Comparison of ENCODE assay signal across 9 mouse cellular contexts in genomic region chr6:39420867-39421266, GRCm38 (mm10). TPM values are rescaled to one million over a fixed set of nuclear protein-coding genes. Genes with fewer than 3 reads are reported as not detected.
A peak's percentile ranks its signal among the peaks of the same experiment; 100 is the strongest.
DNase-seq lines count a peak whose midpoint lies in the region; ATAC-seq lines count a peak whose summit lies in the region.
"Had no signal": no experiment of that assay in that cellular context is flagged by ENCODE, and none has a peak within 500 bp of the region (broad histone marks: within the 10 kb centered on the region; RNA-seq: fewer than 3 reads in every experiment).

No protein-coding gene starts in this region.

- H3K4me1 ChIP-seq in forebrain, embryonic 10.5 days, result peaks cover 23% of the 10 kb centered on the region
- H3K4me1 ChIP-seq in forebrain, embryonic 11.5 days (replicated peaks; ENCODE audit: control insufficient read depth, insufficient read depth, low read length), result peaks cover 5% of the 10 kb centered on the region; the same call in 1 of the 2 replicates
- peaks cover 5% of the 10 kb centered on the region; the same call in 1 of the 2 replicates for H3K4me1 ChIP-seq in neural tube, embryonic 11.5 days (ENCODE audit: control insufficient read depth, insufficient read depth, low read length)
- H3K4me1 ChIP-seq in liver, embryonic 12.5 days, result peaks cover 81% of the 10 kb centered on the region
- peaks cover 22% of the 10 kb centered on the region for H3K4me1 ChIP-seq in neural tube, embryonic 15.5 days

- WGBS in forebrain, embryonic 10.5 days, result 50% methylated on average over 4 of the region's 4 CpGs
- 41% methylated on average over 4 of the region's 4 CpGs for WGBS in forebrain, embryonic 11.5 days
- WGBS in neural tube, embryonic 11.5 days, result 43% methylated on average over 4 of the region's 4 CpGs
- 51% methylated on average over 4 of the region's 4 CpGs for WGBS in liver, embryonic 12.5 days (ENCODE audit: insufficient replicate concordance)
- WGBS in neural tube, embryonic 15.5 days, result 47% methylated on average over 4 of the region's 4 CpGs

- H3K27ac ChIP-seq in forebrain, embryonic 10.5 days, result 0 out of 2 replicates have a peak overlapping the region, but pooled peaks have one; percentile 92
- no peak overlapping the region for H3K27ac ChIP-seq in forebrain, embryonic 11.5 days (ENCODE audit: low read depth, low read length)
- H3K27ac ChIP-seq in neural tube, embryonic 11.5 days (ENCODE audit: low read depth, low read length), result peak overlapping the region; percentile 92; the same call in 1 of the 2 replicates
- H3K27ac ChIP-seq in liver, embryonic 12.5 days, result peak overlapping the region; percentile 96
- peak overlapping the region; percentile 94 for H3K27ac ChIP-seq in neural tube, embryonic 15.5 days (replicated peaks)

- ATAC-seq in forebrain, embryonic 11.5 days (replicated peaks; ENCODE audit: low FRiP score), result no peak
- ATAC-seq in neural tube, embryonic 11.5 days (ENCODE audit: insufficient read depth, low FRiP score, low TSS enrichment), result no peak
- no peak for ATAC-seq in liver, embryonic 12.5 days
- no peak for ATAC-seq in neural tube, embryonic 15.5 days (ENCODE audit: low FRiP score)

- DNase-seq in forebrain, embryonic 10.5 days (ENCODE audit: extremely low spot score, low spot score), result no peak
- DNase-seq in forebrain, embryonic 11.5 days (ENCODE audit: low spot score), result no peak
- no peak for DNase-seq in neural tube, embryonic 11.5 days (ENCODE audit: low spot score)
- no peak for DNase-seq in neural tube, embryonic 10.5 days (ENCODE audit: extremely low spot score, low spot score)
- DNase-seq in left cerebral cortex, postnatal 25 days (ENCODE audit: low spot score in 2 of 2), result no peak
- DNase-seq in lung, postnatal 4 days, result no peak

- H3K4me2 ChIP-seq in forebrain, embryonic 11.5 days (ENCODE audit: low read depth, low read length, severe bottlenecking), result no peak overlapping the region
- peak overlapping the region; percentile 65 for H3K4me2 ChIP-seq in neural tube, embryonic 11.5 days (ENCODE audit: low read depth)
- H3K4me2 ChIP-seq in liver, embryonic 12.5 days, result peak overlapping the region; percentile 74
- peak overlapping the region; percentile 63 for H3K4me2 ChIP-seq in neural tube, embryonic 15.5 days

- no peaks in the 10 kb centered on the region for H3K9me3 ChIP-seq in forebrain, embryonic 10.5 days
- H3K9me3 ChIP-seq in forebrain, embryonic 11.5 days (ENCODE audit: control insufficient read depth, low read length), result no peaks in the 10 kb centered on the region
- no peaks in the 10 kb centered on the region for H3K9me3 ChIP-seq in neural tube, embryonic 11.5 days (ENCODE audit: control insufficient read depth, low read length)
- H3K9me3 ChIP-seq in liver, embryonic 12.5 days (replicated peaks), result no peaks in the 10 kb centered on the region
- H3K9me3 ChIP-seq in neural tube, embryonic 15.5 days (replicated peaks), result no peaks in the 10 kb centered on the region

- peaks cover 23% of the 10 kb centered on the region for H3K27me3 ChIP-seq in forebrain, embryonic 10.5 days (ENCODE audit: poor library complexity, severe bottlenecking)
- H3K27me3 ChIP-seq in forebrain, embryonic 11.5 days (ENCODE audit: control insufficient read depth, insufficient read depth, low read length), result no peaks in the 10 kb centered on the region
- H3K27me3 ChIP-seq in neural tube, embryonic 11.5 days (ENCODE audit: control insufficient read depth, insufficient read depth, low read length), result no peaks in the 10 kb centered on the region
- H3K27me3 ChIP-seq in liver, embryonic 12.5 days (replicated peaks), result peaks cover 24% of the 10 kb centered on the region
- H3K27me3 ChIP-seq in neural tube, embryonic 15.5 days (replicated peaks), result no peaks in the 10 kb centered on the region; the same call in 1 of the 2 replicates

- no peaks in the 10 kb centered on the region for H3K36me3 ChIP-seq in forebrain, embryonic 10.5 days (replicated peaks)
- no peaks in the 10 kb centered on the region for H3K36me3 ChIP-seq in forebrain, embryonic 11.5 days (ENCODE audit: control insufficient read depth, insufficient read depth, low read length)
- H3K36me3 ChIP-seq in neural tube, embryonic 11.5 days (ENCODE audit: control insufficient read depth, insufficient read depth, low read length), result no peaks in the 10 kb centered on the region
- H3K36me3 ChIP-seq in liver, embryonic 12.5 days, result peaks cover 7% of the 10 kb centered on the region
- H3K36me3 ChIP-seq in neural tube, embryonic 15.5 days, result no peaks in the 10 kb centered on the region

- intact Hi-C loops in left cerebral cortex, postnatal 25 days (cut with DNase I), result no loop called here

- no peak overlapping the region for H3K9ac ChIP-seq in forebrain, embryonic 11.5 days (ENCODE audit: low read length)
- H3K9ac ChIP-seq in neural tube, embryonic 11.5 days (ENCODE audit: low read length), result no peak overlapping the region
- H3K9ac ChIP-seq in liver, embryonic 12.5 days, result no peak overlapping the region
- no peak overlapping the region for H3K9ac ChIP-seq in neural tube, embryonic 15.5 days (replicated peaks)

- H3K4me3 ChIP-seq in forebrain, embryonic 10.5 days, result peak overlapping the region; percentile 88
- no peak overlapping the region; the same call in 1 of the 2 replicates for H3K4me3 ChIP-seq in forebrain, embryonic 11.5 days (ENCODE audit: low read depth, low read length)
- peak overlapping the region; percentile 80; the same call in 1 of the 2 replicates for H3K4me3 ChIP-seq in neural tube, embryonic 11.5 days (ENCODE audit: low read depth, low read length)
- H3K4me3 ChIP-seq in liver, embryonic 12.5 days, result peak overlapping the region; percentile 98
- peak overlapping the region; percentile 98 for H3K4me3 ChIP-seq in neural tube, embryonic 15.5 days (replicated peaks)

RNA-seq across cellular contexts. Expression of gene Mkrn1, which starts 0.6 kb away (rescaled TPM):
- polyA plus RNA-seq in forebrain, embryonic 10.5 days (2016; fragmentation: Nextera tagmentation; extraction: Ambion mirVana), result 62.1 and 65.2 TPM in 2 replicates
- polyA plus RNA-seq in forebrain, embryonic 11.5 days (2014; fragmentation: Nextera tagmentation; extraction: Ambion mirVana), result 91.9 and 92.6 TPM in 2 replicates
- polyA plus RNA-seq in neural tube, embryonic 11.5 days (2014; fragmentation: Nextera tagmentation; extraction: Ambion mirVana), result 130 and 145 TPM in 2 replicates
- polyA plus RNA-seq in liver, embryonic 12.5 days (2016; fragmentation: Nextera tagmentation; extraction: Ambion mirVana), result 160 and 163 TPM in 2 replicates
- polyA plus RNA-seq in neural tube, embryonic 15.5 days (2015; fragmentation: Nextera tagmentation; extraction: Ambion mirVana), result 203 and 231 TPM in 2 replicates
- total RNA-seq in left cerebral cortex, postnatal 25 days (2021), result 100 to 1,000 TPM; 152 to 154 TPM

RNA-seq across cellular contexts. Expression of gene Rab19, which starts 39.9 kb away (rescaled TPM):
- polyA plus RNA-seq in forebrain, embryonic 10.5 days (2016; fragmentation: Nextera tagmentation; extraction: Ambion mirVana), result 0.48 and 0.67 TPM in 2 replicates
- 0.28 and 0.55 TPM in 2 replicates for polyA plus RNA-seq in forebrain, embryonic 11.5 days (2014; fragmentation: Nextera tagmentation; extraction: Ambion mirVana)
- polyA plus RNA-seq in neural tube, embryonic 11.5 days (2014; fragmentation: Nextera tagmentation; extraction: Ambion mirVana), result 0.19 and 0.26 TPM in 2 replicates
- polyA plus RNA-seq in liver, embryonic 12.5 days (2016; fragmentation: Nextera tagmentation; extraction: Ambion mirVana), result 0.11 and 0.27 TPM in 2 replicates
- 0.09 and 1.9 TPM in 2 replicates for polyA plus RNA-seq in neural tube, embryonic 15.5 days (2015; fragmentation: Nextera tagmentation; extraction: Ambion mirVana)
- not detected for total RNA-seq in left cerebral cortex, postnatal 25 days (2021)
- total RNA-seq: left cerebral cortex, adult 18-20 months had no signal

RNA-seq across cellular contexts. Expression of gene Slc37a3, which starts 43.4 kb away (rescaled TPM):
- 38.8 and 41.0 TPM in 2 replicates for polyA plus RNA-seq in forebrain, embryonic 10.5 days (2016; fragmentation: Nextera tagmentation; extraction: Ambion mirVana)
- 36.7 and 39.4 TPM in 2 replicates for polyA plus RNA-seq in forebrain, embryonic 11.5 days (2014; fragmentation: Nextera tagmentation; extraction: Ambion mirVana)
- polyA plus RNA-seq in neural tube, embryonic 11.5 days (2014; fragmentation: Nextera tagmentation; extraction: Ambion mirVana), result 54.1 and 58.8 TPM in 2 replicates
- 8.0 and 10.3 TPM in 2 replicates for polyA plus RNA-seq in liver, embryonic 12.5 days (2016; fragmentation: Nextera tagmentation; extraction: Ambion mirVana)
- 52.6 and 53.1 TPM in 2 replicates for polyA plus RNA-seq in neural tube, embryonic 15.5 days (2015; fragmentation: Nextera tagmentation; extraction: Ambion mirVana)
- 10 to 100 TPM; 72.2 to 75.5 TPM for total RNA-seq in left cerebral cortex, postnatal 25 days (2021)
